Mouse (Mus musculus) kidney, embryonic 16.5 days (tissue): ENCODE measurements around the gene Ccdc136. TPM values are rescaled to one million over a fixed set of nuclear protein-coding genes. Genes with fewer than 3 reads are reported as not detected.
A peak's percentile ranks its signal among the peaks of the same experiment; 100 is the strongest.
"Not testable (repeated sequence)": the region's sequence is repeated elsewhere in the genome, so short reads cannot be mapped to it uniquely, and the experiment has no call there.

ENCODE experiments used
- ATAC-seq: fragments of 200-750 bp; cut with Nextera tagmentation; 2 replicates; pipeline ENCODE4 v1.8.0; 2017; ENCODE audit warnings: moderate TSS enrichment; ENCODE audit not compliant: low FRiP score, low TSS enrichment
- H3K27ac ChIP-seq: fragments of 300-500 bp; sonication (generic); 2 replicates; pipeline ENCODE4 v1.5.1; 2014; ENCODE audit warnings: low read length
- H3K27me3 ChIP-seq: fragments of 300-500 bp; sonication (generic); 2 replicates; pipeline ENCODE4 v1.6.1; 2014; ENCODE audit warnings: low read length, control low read depth, mixed read lengths; ENCODE audit not compliant: insufficient read depth
- H3K36me3 ChIP-seq: fragments of 300-500 bp; sonication (generic); 2 replicates; pipeline ENCODE4 v1.6.1; 2014; ENCODE audit warnings: low read length, control low read depth, mixed read lengths; ENCODE audit not compliant: insufficient read depth
- H3K4me1 ChIP-seq: fragments of 300-500 bp; sonication (generic); 2 replicates; pipeline ENCODE4 v1.6.1; 2014; ENCODE audit warnings: low read length, control low read depth, mixed read lengths; ENCODE audit not compliant: insufficient read depth
- H3K4me2 ChIP-seq: fragments of 300-500 bp; sonication (generic); replicated peaks from 2 replicates; pipeline ENCODE4 v1.6.1; 2014; ENCODE audit warnings: low read depth, low read length
- H3K4me3 ChIP-seq: fragments of 300-500 bp; sonication (generic); 2 replicates; pipeline ENCODE4 v1.5.1; 2014; ENCODE audit warnings: mild to moderate bottlenecking, low read length
- H3K9ac ChIP-seq: fragments of 300-500 bp; sonication (generic); replicated peaks from 2 replicates; pipeline ENCODE4 v1.6.1; 2014; ENCODE audit warnings: low read length
- H3K9me3 ChIP-seq: fragments of 300-500 bp; sonication (generic); 2 replicates; pipeline ENCODE4 v1.6.1; 2016; ENCODE audit warnings: low read length, control low read depth
- WGBS: fragments of 180-500 bp; shearing (Covaris S2); extraction: QIAGEN DNeasy Blood & Tissue Kit; methylation state at CpG from one replicate; pipeline ENCODE4 v1.1.7; 2014; 5-methylcytosine and 5-hydroxymethylcytosine counted together
- polyA plus RNA-seq: library from polyadenylated mRNA; unstranded; fragments of >200 nt; fragmentation: Nextera tagmentation; extraction: Ambion mirVana; gene quantifications from 2 replicates; pipeline ENCODE4 v1.2.1, GENCODE M21; 2015

Ccdc136 gene
- polyA plus RNA-seq, 1 experiment from 2014 or later = 20.2 TPM

- not testable (repeated sequence) for H3K4me3 ChIP-seq, H3K27me3 ChIP-seq, H3K27ac ChIP-seq, H3K4me1 ChIP-seq, H3K9ac ChIP-seq, H3K36me3 ChIP-seq, ATAC-seq, H3K9me3 ChIP-seq, H3K4me2 ChIP-seq
- WGBS = 78% methylated on average over 1 of the region's 1 CpGs
Observed at GRCm38 (mm10) chr6:29390500-29390899, 5.6 kb upstream of the Ccdc136 start.

GRCm38 (mm10) chr6:29391241-29391640, 4.9 kb upstream of the Ccdc136 start:
- H3K9me3 ChIP-seq, H3K4me3 ChIP-seq, H3K36me3 ChIP-seq, H3K9ac ChIP-seq, H3K27ac ChIP-seq, H3K4me2 ChIP-seq, H3K27me3 ChIP-seq, ATAC-seq: not testable (repeated sequence)
- 72% methylated on average over 8 of the region's 8 CpGs for WGBS
- peaks cover 11% of the 10 kb centered on the region for H3K4me1 ChIP-seq

GRCm38 (mm10) chr6:29391802-29392201, 4.3 kb upstream of the Ccdc136 start:
- ATAC-seq = no peak
- Histone ChIP-seq H3K27ac (no peak overlapping the region), H3K27me3 (peaks cover 8% of the 10 kb centered on the region; the same call in 1 of the 2 replicates), H3K4me3 (no peak overlapping the region), H3K4me1 (peaks cover 11% of the 10 kb centered on the region), H3K9ac (no peak overlapping the region), H3K36me3 (no peaks in the 10 kb centered on the region), H3K9me3 (no peaks in the 10 kb centered on the region), H3K4me2 (no peak overlapping the region)
- WGBS = 64% methylated on average over 4 of the region's 4 CpGs

- peaks cover 13% of the 10 kb centered on the region for H3K4me1 ChIP-seq
- no peak overlapping the region for H3K27ac ChIP-seq
- H3K9ac ChIP-seq = no peak overlapping the region
- ATAC-seq = no peak
- H3K4me2 ChIP-seq = no peak overlapping the region
- no peaks in the 10 kb centered on the region for H3K9me3 ChIP-seq
- no peaks in the 10 kb centered on the region for H3K36me3 ChIP-seq
- 68% methylated on average over 1 of the region's 1 CpGs for WGBS
- H3K4me3 ChIP-seq = no peak overlapping the region
- H3K27me3 ChIP-seq = peaks cover 8% of the 10 kb centered on the region; the same call in 1 of the 2 replicates
Observed at GRCm38 (mm10) chr6:29394286-29394685, 1.8 kb upstream of the Ccdc136 start.

GRCm38 (mm10) chr6:29396714-29397540, 818 bp downstream of the Ccdc136 start:
- Histone ChIP-seq H3K27ac (peak overlapping the region; percentile 58), H3K36me3 (no peaks in the 10 kb centered on the region), H3K9me3 (no peaks in the 10 kb centered on the region), H3K27me3 (peaks cover 8% of the 10 kb centered on the region; the same call in 1 of the 2 replicates), H3K4me2 (peak overlapping the region; percentile 83), H3K4me1 (peaks cover 13% of the 10 kb centered on the region), H3K4me3 (peak overlapping the region; percentile 68), H3K9ac (peak overlapping the region; percentile 75)
- WGBS = 1% methylated on average over 24 of the region's 24 CpGs
- ATAC-seq = peak; percentile 80

- Histone ChIP-seq H3K4me1 (peaks cover 14% of the 10 kb centered on the region), H3K27me3 (peaks cover 8% of the 10 kb centered on the region; the same call in 1 of the 2 replicates), H3K9ac (peak overlapping the region; percentile 75; the same call in 1 of the 2 replicates), H3K27ac (peak overlapping the region; percentile 58; the same call in 1 of the 2 replicates), H3K36me3 (no peaks in the 10 kb centered on the region), H3K9me3 (no peaks in the 10 kb centered on the region), H3K4me3 (peak overlapping the region; percentile 68), H3K4me2 (peak overlapping the region; percentile 83)
- ATAC-seq = peak; percentile 24; the same call in 1 of the 2 replicates
- WGBS = 11% methylated on average over 6 of the region's 6 CpGs
Observed at GRCm38 (mm10) chr6:29397575-29397974, 1.5 kb downstream of the Ccdc136 start.

- Histone ChIP-seq H3K9ac (no peak overlapping the region), H3K9me3 (no peaks in the 10 kb centered on the region), H3K4me1 (peaks cover 17% of the 10 kb centered on the region), H3K27me3 (no peaks in the 10 kb centered on the region), H3K36me3 (no peaks in the 10 kb centered on the region), H3K4me2 (no peak overlapping the region), H3K4me3 (no peak overlapping the region), H3K27ac (no peak overlapping the region)
- WGBS = 92% methylated on average over 4 of the region's 4 CpGs
- no peak for ATAC-seq
Observed at GRCm38 (mm10) chr6:29399851-29400250, 3.7 kb downstream of the Ccdc136 start.

GRCm38 (mm10) chr6:29402693-29403342, 6.7 kb downstream of the Ccdc136 start:
- no peaks in the 10 kb centered on the region for H3K27me3 ChIP-seq
- 5% methylated on average over 31 of the region's 34 CpGs for WGBS
- peak; percentile 39 for ATAC-seq
- no peak overlapping the region for H3K9ac ChIP-seq
- H3K36me3 ChIP-seq = no peaks in the 10 kb centered on the region
- H3K4me2 ChIP-seq = peak overlapping the region; percentile 43
- H3K4me3 ChIP-seq = peak overlapping the region; percentile 20; the same call in 1 of the 2 replicates
- peaks cover 5% of the 10 kb centered on the region; the same call in 1 of the 2 replicates for H3K4me1 ChIP-seq
- no peaks in the 10 kb centered on the region for H3K9me3 ChIP-seq
- no peak overlapping the region for H3K27ac ChIP-seq

- ATAC-seq = no peak
- Histone ChIP-seq H3K27ac (no peak overlapping the region), H3K4me2 (no peak overlapping the region), H3K9ac (no peak overlapping the region), H3K4me3 (no peak overlapping the region), H3K4me1 (peaks cover 5% of the 10 kb centered on the region; the same call in 1 of the 2 replicates), H3K36me3 (peaks cover 11% of the 10 kb centered on the region), H3K9me3 (no peaks in the 10 kb centered on the region), H3K27me3 (no peaks in the 10 kb centered on the region)
- WGBS = 74% methylated on average over 6 of the region's 6 CpGs
Observed at GRCm38 (mm10) chr6:29406412-29406811, 10.3 kb downstream of the Ccdc136 start.
